Mouse (Mus musculus): ENCODE measurements at regions not wholly inside any gene's neighbourhood (a gene's known extent, or its start where the extent isn't known, plus 50 kb on each side); places are given as distances from the start of the nearest gene placed in this dataset.

DNA sequence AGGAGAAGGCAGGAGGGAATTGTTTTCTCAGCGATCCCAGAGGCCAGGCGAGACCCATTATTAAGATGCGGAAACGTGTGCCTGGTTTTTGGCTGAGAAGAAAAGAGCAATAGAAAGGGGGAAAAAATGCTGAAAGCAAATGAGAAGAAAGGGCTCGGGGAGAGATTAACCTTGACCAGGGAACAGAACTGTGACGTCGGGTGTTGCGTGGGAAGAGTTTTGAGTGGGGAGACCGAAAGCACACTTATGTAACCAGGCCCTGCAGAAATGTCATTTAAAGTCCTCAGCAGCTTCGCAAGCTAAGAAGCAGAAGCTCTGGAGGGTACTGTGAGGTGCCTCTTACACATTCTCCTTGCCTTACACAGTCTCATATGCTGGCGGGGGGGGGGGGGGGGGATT lies 111.0 kb upstream of the Frmd6 start:
- no peaks in the 10 kb centered on the region for H3K9me3 ChIP-seq (ENCODE audit: control insufficient read depth, low read length)
- no peaks in the 10 kb centered on the region for H3K36me3 ChIP-seq (ENCODE audit: control insufficient read depth, insufficient read depth, low read length)
- no peak for ATAC-seq (ENCODE audit: low FRiP score, low read depth)
- peaks cover 20% of the 10 kb centered on the region for H3K4me1 ChIP-seq (ENCODE audit: control insufficient read depth, insufficient read depth, low read length)
- WGBS: 51% methylated on average over 11 of the region's 11 CpGs
- no peak overlapping the region for H3K27ac ChIP-seq (replicated peaks; ENCODE audit: low read depth, low read length)
- H3K27me3 ChIP-seq (ENCODE audit: control insufficient read depth, insufficient read depth, low read length): no peaks in the 10 kb centered on the region
- H3K4me3 ChIP-seq (replicated peaks; ENCODE audit: low read length): no peak overlapping the region
- no peak overlapping the region for H3K4me2 ChIP-seq (replicated peaks; ENCODE audit: low read depth, low read length, severe bottlenecking)
- no peak for DNase-seq (ENCODE audit: low spot score)
- no peak overlapping the region for H3K9ac ChIP-seq (ENCODE audit: low read depth, low read length, severe bottlenecking)
- TF ChIP-seq POLR2A (IDR thresholded peaks at IDR 0.05; ENCODE audit: borderline replicate concordance, extremely low read depth, insufficient read depth, insufficient read length): no peak

DNA sequence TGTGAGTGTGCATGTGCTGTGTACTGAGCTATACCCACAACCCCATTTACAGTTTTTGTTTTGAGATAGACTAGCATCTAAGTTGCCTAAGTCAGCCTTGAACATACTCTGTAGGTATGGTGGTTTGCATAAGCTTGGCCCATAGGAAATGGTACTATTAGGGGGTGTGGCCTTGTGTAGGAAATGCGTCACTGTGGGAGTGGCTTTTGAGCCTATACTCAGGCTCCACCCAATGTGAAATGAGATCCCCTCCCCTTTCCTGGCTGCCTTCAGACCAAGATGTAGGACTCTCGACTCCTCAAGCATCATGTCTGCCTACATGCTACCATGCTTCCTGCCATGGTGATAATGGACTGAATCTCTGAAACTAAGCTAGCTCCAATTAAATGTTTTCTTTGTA lies 109.5 kb upstream of the Frmd6 start:
- WGBS: 94% methylated on average over 2 of the region's 2 CpGs
- H3K9ac ChIP-seq (ENCODE audit: low read depth, low read length, severe bottlenecking): no peak overlapping the region
- no peaks in the 10 kb centered on the region for H3K27me3 ChIP-seq (ENCODE audit: control insufficient read depth, insufficient read depth, low read length)
- H3K4me1 ChIP-seq (ENCODE audit: control insufficient read depth, insufficient read depth, low read length): peaks cover 27% of the 10 kb centered on the region
- no peak for ATAC-seq (ENCODE audit: low FRiP score, low read depth)
- H3K4me3 ChIP-seq (replicated peaks; ENCODE audit: low read length): no peak overlapping the region
- H3K27ac ChIP-seq (replicated peaks; ENCODE audit: low read depth, low read length): no peak overlapping the region
- no peaks in the 10 kb centered on the region for H3K36me3 ChIP-seq (ENCODE audit: control insufficient read depth, insufficient read depth, low read length)
- H3K4me2 ChIP-seq (replicated peaks; ENCODE audit: low read depth, low read length, severe bottlenecking): no peak overlapping the region
- TF ChIP-seq POLR2A (IDR thresholded peaks at IDR 0.05; ENCODE audit: borderline replicate concordance, extremely low read depth, insufficient read depth, insufficient read length): no peak
- no peak for DNase-seq (ENCODE audit: low spot score)
- no peaks in the 10 kb centered on the region for H3K9me3 ChIP-seq (ENCODE audit: control insufficient read depth, low read length)

- WGBS: 56% methylated on average over 1 of the region's 1 CpGs
- no peak for ATAC-seq (ENCODE audit: low FRiP score, low read depth)
- no peak for TF ChIP-seq POLR2A (IDR thresholded peaks at IDR 0.05; ENCODE audit: borderline replicate concordance, extremely low read depth, insufficient read depth, insufficient read length)
- no peak overlapping the region for H3K9ac ChIP-seq (ENCODE audit: low read depth, low read length, severe bottlenecking)
- no peak overlapping the region for H3K4me2 ChIP-seq (replicated peaks; ENCODE audit: low read depth, low read length, severe bottlenecking)
- peaks cover 17% of the 10 kb centered on the region for H3K4me1 ChIP-seq (ENCODE audit: control insufficient read depth, insufficient read depth, low read length)
- no peaks in the 10 kb centered on the region for H3K36me3 ChIP-seq (ENCODE audit: control insufficient read depth, insufficient read depth, low read length)
- H3K27me3 ChIP-seq (ENCODE audit: control insufficient read depth, insufficient read depth, low read length): no peaks in the 10 kb centered on the region
- no peak for DNase-seq (ENCODE audit: low spot score)
- no peak overlapping the region for H3K4me3 ChIP-seq (replicated peaks; ENCODE audit: low read length)
- H3K27ac ChIP-seq (replicated peaks; ENCODE audit: low read depth, low read length): no peak overlapping the region; the same call in 1 of the 2 replicates
- H3K9me3 ChIP-seq (ENCODE audit: control insufficient read depth, low read length): no peaks in the 10 kb centered on the region
These were observed 106.7 kb upstream of the Frmd6 start for GRCm38 (mm10) chr12:70718602-70719001.

GRCm38 (mm10) chr12:70719255-70719654 lies 106.1 kb upstream of the Frmd6 start:
- TF ChIP-seq POLR2A (IDR thresholded peaks at IDR 0.05; ENCODE audit: borderline replicate concordance, extremely low read depth, insufficient read depth, insufficient read length): no peak
- ATAC-seq (ENCODE audit: low FRiP score, low read depth): peak; percentile 57; the same call in 1 of the 2 replicates
- H3K27me3 ChIP-seq (ENCODE audit: control insufficient read depth, insufficient read depth, low read length): no peaks in the 10 kb centered on the region

DNA sequence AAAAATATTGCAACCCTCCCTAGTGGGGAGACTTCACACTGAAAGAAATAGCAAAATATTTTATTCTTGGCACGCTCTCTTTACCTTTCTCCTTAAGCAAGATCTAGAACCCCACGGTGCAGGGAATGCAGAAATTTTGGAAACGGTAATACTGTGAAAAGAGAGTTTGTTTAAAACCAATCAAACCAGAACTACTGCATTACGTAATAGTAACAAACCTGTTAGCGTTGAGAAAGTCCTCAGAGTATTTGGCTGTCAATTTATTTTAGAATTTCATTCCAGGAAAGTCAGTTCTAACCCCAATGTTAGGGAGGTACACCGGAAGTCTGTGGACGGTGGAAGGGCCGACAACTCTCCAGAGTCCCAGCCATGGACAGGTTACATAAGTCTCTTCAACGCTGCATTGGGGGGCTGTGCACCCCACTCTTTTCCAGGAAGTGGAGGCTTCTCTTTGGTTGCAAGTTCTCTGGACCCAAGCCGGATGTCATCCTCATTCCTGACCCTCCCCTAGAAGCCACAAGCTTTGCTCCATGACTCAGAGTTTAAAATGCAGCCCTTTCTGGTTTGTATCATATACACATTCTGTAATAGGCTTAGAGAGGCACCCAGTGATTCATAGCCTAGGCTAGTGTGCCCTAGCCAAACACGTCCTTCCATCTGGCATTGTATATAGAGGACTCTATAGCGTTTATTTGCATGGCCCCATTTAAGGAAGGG lies 105.0 kb upstream of the Frmd6 start:
- no peak for ATAC-seq (ENCODE audit: low FRiP score, low read depth)
- H3K4me3 ChIP-seq (replicated peaks; ENCODE audit: low read length): no peak overlapping the region
- H3K36me3 ChIP-seq (ENCODE audit: control insufficient read depth, insufficient read depth, low read length): no peaks in the 10 kb centered on the region
- no peaks in the 10 kb centered on the region for H3K9me3 ChIP-seq (ENCODE audit: control insufficient read depth, low read length)
- no peak for DNase-seq (ENCODE audit: low spot score)
- H3K27me3 ChIP-seq (ENCODE audit: control insufficient read depth, insufficient read depth, low read length): no peaks in the 10 kb centered on the region
- 63% methylated on average over 12 of the region's 12 CpGs for WGBS
- H3K4me2 ChIP-seq (replicated peaks; ENCODE audit: low read depth, low read length, severe bottlenecking): no peak overlapping the region
- H3K27ac ChIP-seq (replicated peaks; ENCODE audit: low read depth, low read length): no peak overlapping the region
- no peak overlapping the region for H3K9ac ChIP-seq (ENCODE audit: low read depth, low read length, severe bottlenecking)
- TF ChIP-seq POLR2A (IDR thresholded peaks at IDR 0.05; ENCODE audit: borderline replicate concordance, extremely low read depth, insufficient read depth, insufficient read length): no peak
- peaks cover 11% of the 10 kb centered on the region for H3K4me1 ChIP-seq (ENCODE audit: control insufficient read depth, insufficient read depth, low read length)

More at GRCm38 (mm10) chr12:70719255-70719654, 106.1 kb upstream of the Frmd6 start:
- 29% methylated on average over 4 of the region's 4 CpGs for WGBS
- Histone ChIP-seq H3K9me3 (ENCODE audit: control insufficient read depth, low read length) (no peaks in the 10 kb centered on the region), H3K4me1 (ENCODE audit: control insufficient read depth, insufficient read depth, low read length) (peaks cover 11% of the 10 kb centered on the region), H3K4me2 (replicated peaks; ENCODE audit: low read depth, low read length, severe bottlenecking) (no peak overlapping the region), H3K9ac (ENCODE audit: low read depth, low read length, severe bottlenecking) (no peak overlapping the region), H3K27ac (replicated peaks; ENCODE audit: low read depth, low read length) (peak overlapping the region; percentile 3), H3K36me3 (ENCODE audit: control insufficient read depth, insufficient read depth, low read length) (no peaks in the 10 kb centered on the region), H3K4me3 (replicated peaks; ENCODE audit: low read length) (no peak overlapping the region)
- DNase-seq (ENCODE audit: low spot score): peak; percentile 58

Measured in limb, embryonic 14.5 days (tissue).